Mouse (Mus musculus) stomach, postnatal 0 days (tissue): Measurements from ENCODE around the gene Snap91.
A peak's percentile ranks its signal among the peaks of the same experiment; 100 is the strongest.

Experiments used
- CTCF ChIP-seq: IDR thresholded peaks from 2 replicates; pipeline ENCODE4 v1.5.1; 2016; ENCODE audit warnings: antibody characterized with exemption, low read depth, mild to moderate bottlenecking, moderate library complexity
- EP300 ChIP-seq: optimal IDR thresholded peaks from 2 replicates; pipeline ENCODE3; 2016; ENCODE audit warnings: antibody characterized with exemption

DNA sequence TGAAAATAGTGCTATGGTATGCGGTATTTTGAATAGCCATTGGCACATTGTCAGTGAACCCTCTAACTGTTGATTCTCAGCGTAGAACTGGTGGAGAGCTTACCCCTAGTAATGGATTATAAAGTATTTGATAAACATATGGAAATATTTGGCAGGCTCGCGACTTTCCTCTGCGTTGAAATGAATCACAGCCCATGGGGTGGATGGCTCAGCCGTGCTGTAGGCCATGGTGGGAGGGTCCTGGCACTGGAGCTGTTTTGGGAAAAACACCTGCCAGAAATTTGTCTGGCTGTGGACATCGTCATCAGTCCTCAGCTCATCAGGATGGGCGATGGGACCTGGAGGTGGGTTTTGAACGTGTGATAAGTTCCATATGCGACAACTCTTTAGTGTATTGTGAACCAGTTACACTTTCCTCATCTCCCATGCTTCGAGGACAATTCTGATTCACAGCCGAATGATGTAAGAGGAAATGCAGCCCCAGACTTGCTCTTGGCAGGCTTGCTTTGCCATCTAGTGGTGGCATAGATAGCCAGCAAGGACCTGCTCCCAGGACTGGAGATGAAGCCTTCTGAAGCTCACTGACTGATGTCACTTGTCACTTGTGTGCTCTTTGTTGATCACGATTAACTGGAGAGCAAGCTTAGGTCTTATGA is 134.4 kb downstream of the Snap91 start:
- TF ChIP-seq CTCF = peak; percentile 99
- no peak for TF ChIP-seq EP300
